Mouse (Mus musculus): ENCODE measurements at regions not wholly inside any gene's neighbourhood (a gene's known extent, or its start where the extent isn't known, plus 50 kb on each side); places are given as distances from the start of the nearest gene placed in this dataset.

- DNase-seq (ENCODE audit: low spot score), result no peak
These were observed 99.5 kb upstream of the Rgma start for GRCm38 (mm10) chr7:73275814-73276271.

- no peak for DNase-seq (ENCODE audit: low spot score)
These were observed 96.7 kb upstream of the Rgma start for GRCm38 (mm10) chr7:73278616-73279015.

- no peak for DNase-seq (ENCODE audit: low spot score)
These were observed 95.3 kb upstream of the Rgma start for GRCm38 (mm10) chr7:73279936-73280445.

GRCm38 (mm10) chr7:73286244-73286643 lies 89.1 kb upstream of the Rgma start:
- DNase-seq (ENCODE audit: low spot score), result no peak

- DNase-seq (ENCODE audit: low spot score), result no peak
These were observed 82.0 kb upstream of the Rgma start for GRCm38 (mm10) chr7:73293337-73293736.

- no peak for DNase-seq (ENCODE audit: low spot score)
These were observed 80.9 kb upstream of the Rgma start for GRCm38 (mm10) chr7:73294399-73294798.

GRCm38 (mm10) chr7:73302501-73302900 lies 72.8 kb upstream of the Rgma start:
- DNase-seq (ENCODE audit: low spot score), result no peak

GRCm38 (mm10) chr7:73303818-73304217 lies 71.5 kb upstream of the Rgma start:
- DNase-seq (ENCODE audit: low spot score), result no peak

- DNase-seq (ENCODE audit: low spot score), result no peak
These were observed 70.5 kb upstream of the Rgma start for GRCm38 (mm10) chr7:73304799-73305198.

GRCm38 (mm10) chr7:73305286-73305975 lies 69.9 kb upstream of the Rgma start:
- no peak for DNase-seq (ENCODE audit: low spot score)

GRCm38 (mm10) chr7:73306296-73306695 lies 69.0 kb upstream of the Rgma start:
- no peak for DNase-seq (ENCODE audit: low spot score)

GRCm38 (mm10) chr7:73306728-73307127 lies 68.6 kb upstream of the Rgma start:
- no peak for DNase-seq (ENCODE audit: low spot score)

GRCm38 (mm10) chr7:73307586-73308490 lies 67.5 kb upstream of the Rgma start:
- DNase-seq (ENCODE audit: low spot score), result no peak

- no peak for DNase-seq (ENCODE audit: low spot score)
These were observed 66.3 kb upstream of the Rgma start for GRCm38 (mm10) chr7:73308981-73309380.

- no peak for DNase-seq (ENCODE audit: low spot score)
These were observed 65.3 kb upstream of the Rgma start for GRCm38 (mm10) chr7:73310056-73310455.

GRCm38 (mm10) chr7:73310581-73311136 lies 64.7 kb upstream of the Rgma start:
- DNase-seq (ENCODE audit: low spot score), result no peak

GRCm38 (mm10) chr7:73315555-73315954 lies 59.8 kb upstream of the Rgma start:
- no peak for DNase-seq (ENCODE audit: low spot score)

- DNase-seq (ENCODE audit: low spot score), result no peak
These were observed 57.7 kb upstream of the Rgma start for GRCm38 (mm10) chr7:73317574-73317973.

- no peak for DNase-seq (ENCODE audit: low spot score)
These were observed 56.3 kb upstream of the Rgma start for GRCm38 (mm10) chr7:73319004-73319403.

- no peak for DNase-seq (ENCODE audit: low spot score)
These were observed 55.3 kb upstream of the Rgma start for GRCm38 (mm10) chr7:73319994-73320393.

GRCm38 (mm10) chr7:73322466-73323151 lies 52.7 kb upstream of the Rgma start:
- no peak for DNase-seq (ENCODE audit: low spot score)

GRCm38 (mm10) chr7:73323556-73323955 lies 51.8 kb upstream of the Rgma start:
- DNase-seq (ENCODE audit: low spot score), result no peak
